11 mouse cellular contexts compared by ENCODE assay signal in the genomic region with DNA sequence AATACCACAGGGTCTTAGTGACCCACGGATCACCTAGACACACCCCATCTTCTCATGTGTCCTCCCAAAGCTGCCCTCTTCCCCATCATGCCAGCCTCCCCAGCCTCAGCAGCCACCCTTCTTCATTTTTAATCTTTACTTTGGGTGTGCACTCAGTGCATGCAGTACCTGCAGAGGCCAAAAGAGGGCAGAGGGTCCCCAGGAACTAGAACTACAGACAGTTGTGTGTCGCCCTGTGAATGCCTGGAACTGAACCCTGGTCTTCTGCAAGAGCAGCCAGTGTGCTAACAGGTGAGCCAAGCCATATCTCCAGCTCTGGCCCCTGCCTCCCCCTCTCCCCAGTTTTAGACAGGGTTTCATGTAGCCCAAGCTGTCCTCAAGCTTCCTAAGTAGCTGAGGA. TPM values are rescaled to one million over a fixed set of nuclear protein-coding genes. Genes with fewer than 3 reads are reported as not detected.
DNase-seq lines count a peak whose midpoint lies in the region; ATAC-seq and TF ChIP-seq lines count a peak whose summit lies in the region.
"Had no signal": no experiment of that assay in that cellular context is flagged by ENCODE, and none has a peak within 500 bp of the region (broad histone marks: within the 10 kb centered on the region; RNA-seq: fewer than 3 reads in every experiment).

No protein-coding gene starts in this region.

- H3K4me3 ChIP-seq in gastrocnemius, adult 2 months, result no peak overlapping the region
- no peak overlapping the region for H3K4me3 ChIP-seq in midbrain, embryonic 14.5 days (replicated peaks; ENCODE audit: low read depth, low read length)
- H3K4me3 ChIP-seq in midbrain, embryonic 16.5 days (ENCODE audit: low read depth, low read length), result no peak overlapping the region
- no peak overlapping the region for H3K4me3 ChIP-seq in embryonic facial prominence, embryonic 10.5 days
- H3K4me3 ChIP-seq in forebrain, embryonic 16.5 days (replicated peaks; ENCODE audit: low read length), result no peak overlapping the region
- H3K4me3 ChIP-seq: intestine, embryonic 15.5 days; limb, embryonic 15.5 days had no signal

- H3K9me3 ChIP-seq in midbrain, embryonic 14.5 days (ENCODE audit: control insufficient read depth, low read length), result no peaks in the 10 kb centered on the region
- no peaks in the 10 kb centered on the region for H3K9me3 ChIP-seq in midbrain, embryonic 16.5 days (replicated peaks; ENCODE audit: control insufficient read depth, low read length, poor library complexity, severe bottlenecking)
- peaks cover 7% of the 10 kb centered on the region; the same call in 1 of the 2 replicates for H3K9me3 ChIP-seq in embryonic facial prominence, embryonic 10.5 days
- H3K9me3 ChIP-seq in forebrain, embryonic 16.5 days (ENCODE audit: control insufficient read depth, low read length), result no peaks in the 10 kb centered on the region
- H3K9me3 ChIP-seq: intestine, embryonic 15.5 days; limb, embryonic 15.5 days had no signal

- H3K27me3 ChIP-seq in midbrain, embryonic 14.5 days (ENCODE audit: control insufficient read depth, insufficient read depth, low read length), result no peaks in the 10 kb centered on the region
- H3K27me3 ChIP-seq in midbrain, embryonic 16.5 days (ENCODE audit: control insufficient read depth, insufficient read depth, low read depth, low read length), result no peaks in the 10 kb centered on the region
- no peaks in the 10 kb centered on the region for H3K27me3 ChIP-seq in embryonic facial prominence, embryonic 10.5 days (replicated peaks; ENCODE audit: low read depth, poor library complexity, severe bottlenecking)
- H3K27me3 ChIP-seq in forebrain, embryonic 16.5 days (replicated peaks; ENCODE audit: control insufficient read depth, insufficient read depth, low read length), result no peaks in the 10 kb centered on the region
- H3K27me3 ChIP-seq: intestine, embryonic 15.5 days; limb, embryonic 15.5 days had no signal

- H3K27ac ChIP-seq in gastrocnemius, adult 2 months, result no peak overlapping the region
- no peak overlapping the region for H3K27ac ChIP-seq in midbrain, embryonic 14.5 days (replicated peaks; ENCODE audit: low read depth, low read length)
- H3K27ac ChIP-seq in midbrain, embryonic 16.5 days (ENCODE audit: low read length), result no peak overlapping the region
- H3K27ac ChIP-seq in embryonic facial prominence, embryonic 10.5 days (replicated peaks), result no peak overlapping the region
- H3K27ac ChIP-seq in forebrain, embryonic 16.5 days (ENCODE audit: low read length), result no peak overlapping the region
- H3K27ac ChIP-seq: intestine, embryonic 15.5 days; limb, embryonic 15.5 days had no signal

- TF ChIP-seq CTCF in gastrocnemius, adult 2 months (IDR thresholded peaks at IDR 0.05), result peak; percentile 57

- peaks cover 86% of the 10 kb centered on the region for H3K36me3 ChIP-seq in midbrain, embryonic 14.5 days (ENCODE audit: control insufficient read depth, insufficient read depth, low read length)
- peaks cover 72% of the 10 kb centered on the region for H3K36me3 ChIP-seq in midbrain, embryonic 16.5 days (ENCODE audit: control insufficient read depth, insufficient read depth, low read length)
- peaks cover 96% of the 10 kb centered on the region for H3K36me3 ChIP-seq in embryonic facial prominence, embryonic 10.5 days (replicated peaks)
- H3K36me3 ChIP-seq in forebrain, embryonic 16.5 days (ENCODE audit: control insufficient read depth, insufficient read depth), result peaks cover 42% of the 10 kb centered on the region

- DNase-seq in gastrocnemius, adult 2 months, result no peak
- no peak for DNase-seq in gastrocnemius, postnatal 14 days
- peak; percentile 15 for DNase-seq in midbrain, embryonic 14.5 days
- DNase-seq in embryonic facial prominence, embryonic 10.5 days (ENCODE audit: low spot score), result peak; percentile 28
- peak; percentile 17 to 50 for DNase-seq in spleen, postnatal 10 days (ENCODE audit: low spot score in 2 of 2)
- DNase-seq in left cerebral cortex, adult 18-20 months (ENCODE audit: low spot score in 2 of 2), result no peak
- DNase-seq: cerebellum, postnatal 10 days had no signal

- H3K4me1 ChIP-seq in midbrain, embryonic 14.5 days (ENCODE audit: control insufficient read depth, insufficient read depth, low read length), result no peaks in the 10 kb centered on the region
- H3K4me1 ChIP-seq in midbrain, embryonic 16.5 days (ENCODE audit: control insufficient read depth, insufficient read depth, low read length), result no peaks in the 10 kb centered on the region
- H3K4me1 ChIP-seq in embryonic facial prominence, embryonic 10.5 days, result no peaks in the 10 kb centered on the region
- H3K4me1 ChIP-seq in forebrain, embryonic 16.5 days (replicated peaks; ENCODE audit: control insufficient read depth, insufficient read depth, low read length), result no peaks in the 10 kb centered on the region
- H3K4me1 ChIP-seq: intestine, embryonic 15.5 days; limb, embryonic 15.5 days had no signal

- H3K9ac ChIP-seq in midbrain, embryonic 14.5 days (replicated peaks; ENCODE audit: low read length), result no peak overlapping the region
- H3K9ac ChIP-seq in midbrain, embryonic 16.5 days (ENCODE audit: low read depth, low read length), result no peak overlapping the region
- H3K9ac ChIP-seq in forebrain, embryonic 16.5 days (replicated peaks; ENCODE audit: low read depth, low read length), result no peak overlapping the region
- H3K9ac ChIP-seq: intestine, embryonic 15.5 days; limb, embryonic 15.5 days had no signal

- ATAC-seq in midbrain, embryonic 14.5 days (ENCODE audit: low FRiP score, low TSS enrichment), result no peak
- ATAC-seq in midbrain, embryonic 16.5 days, result no peak
- no peak for ATAC-seq in forebrain, embryonic 16.5 days
- ATAC-seq: intestine, embryonic 15.5 days had no signal

- intact Hi-C loops in gastrocnemius, adult 2 months (cut with DNase I), result loop anchor here (5.0 kb wide), 1 partner anchor 55 kb away; no protein-coding TSS in a partner anchor
- intact Hi-C loops in gastrocnemius, postnatal 14 days (cut with DNase I; ENCODE audit: low total_unique reads), result no loop called here

- H3K4me2 ChIP-seq in midbrain, embryonic 14.5 days (ENCODE audit: low read length), result no peak overlapping the region
- H3K4me2 ChIP-seq in midbrain, embryonic 16.5 days (ENCODE audit: low read length), result no peak overlapping the region
- no peak overlapping the region for H3K4me2 ChIP-seq in forebrain, embryonic 16.5 days (ENCODE audit: low read length)
- H3K4me2 ChIP-seq: intestine, embryonic 15.5 days; limb, embryonic 15.5 days had no signal

- WGBS in midbrain, embryonic 14.5 days, result 83% methylated on average over 2 of the region's 2 CpGs
- 74% methylated on average over 2 of the region's 2 CpGs for WGBS in midbrain, embryonic 16.5 days
- 64% methylated on average over 2 of the region's 2 CpGs for WGBS in embryonic facial prominence, embryonic 10.5 days
- 84% methylated on average over 2 of the region's 2 CpGs for WGBS in forebrain, embryonic 16.5 days

RNA-seq across cellular contexts. Expression of gene Mydgf, which starts 13.1 kb away (rescaled TPM):
- 10 to 100 TPM; 17.0 to 17.7 TPM for total RNA-seq in gastrocnemius, adult 2 months (2021)
- 10 to 100 TPM; 23.4 to 26.4 TPM for total RNA-seq in gastrocnemius, postnatal 14 days (2021)
- polyA plus RNA-seq in midbrain, embryonic 14.5 days (2014; fragmentation: Nextera tagmentation; extraction: Ambion mirVana), result 55.1 and 57.5 TPM in 2 replicates
- polyA plus RNA-seq in midbrain, embryonic 16.5 days (2015; fragmentation: Nextera tagmentation; extraction: Ambion mirVana), result 65.7 and 71.5 TPM in 2 replicates
- polyA plus RNA-seq in embryonic facial prominence, embryonic 10.5 days (2016; fragmentation: Nextera tagmentation; extraction: Ambion mirVana), result 71.0 and 71.3 TPM in 2 replicates
- 10 to 100 TPM; 38.8 to 40.9 TPM for total RNA-seq in left cerebral cortex, adult 18-20 months (2021)
- 54.2 and 63.8 TPM in 2 replicates for polyA plus RNA-seq in forebrain, embryonic 16.5 days (2015; fragmentation: Nextera tagmentation; extraction: Ambion mirVana)

RNA-seq across cellular contexts. Expression of gene Dpp9, which starts 21.8 kb away (rescaled TPM):
- 10 to 100 TPM; 34.0 to 43.2 TPM for total RNA-seq in gastrocnemius, adult 2 months (2021)
- total RNA-seq in gastrocnemius, postnatal 14 days (2021), result 10 to 100 TPM; 20.8 to 22.0 TPM
- 22.3 and 26.7 TPM in 2 replicates for polyA plus RNA-seq in midbrain, embryonic 14.5 days (2014; fragmentation: Nextera tagmentation; extraction: Ambion mirVana)
- 24.2 and 25.4 TPM in 2 replicates for polyA plus RNA-seq in midbrain, embryonic 16.5 days (2015; fragmentation: Nextera tagmentation; extraction: Ambion mirVana)
- 48.3 and 50.2 TPM in 2 replicates for polyA plus RNA-seq in embryonic facial prominence, embryonic 10.5 days (2016; fragmentation: Nextera tagmentation; extraction: Ambion mirVana)
- total RNA-seq in left cerebral cortex, adult 18-20 months (2021), result 10 to 100 TPM; 59.7 to 69.5 TPM
- polyA plus RNA-seq in forebrain, embryonic 16.5 days (2015; fragmentation: Nextera tagmentation; extraction: Ambion mirVana), result 32.1 and 32.3 TPM in 2 replicates

RNA-seq across cellular contexts. Expression of gene Tnfaip8l1, which starts 34.6 kb away (rescaled TPM):
- under 1 TPM; 0.25 to 0.43 TPM for total RNA-seq in gastrocnemius, adult 2 months (2021)
- total RNA-seq in gastrocnemius, postnatal 14 days (2021), result 1 to 10 TPM; 3.5 TPM
- 8.5 and 10.5 TPM in 2 replicates for polyA plus RNA-seq in midbrain, embryonic 14.5 days (2014; fragmentation: Nextera tagmentation; extraction: Ambion mirVana)
- 10.5 and 10.8 TPM in 2 replicates for polyA plus RNA-seq in midbrain, embryonic 16.5 days (2015; fragmentation: Nextera tagmentation; extraction: Ambion mirVana)
- polyA plus RNA-seq in embryonic facial prominence, embryonic 10.5 days (2016; fragmentation: Nextera tagmentation; extraction: Ambion mirVana), result 10.3 and 11.7 TPM in 2 replicates
- total RNA-seq in left cerebral cortex, adult 18-20 months (2021), result 1 to 10 TPM; 6.8 to 7.9 TPM
- 10.1 and 10.2 TPM in 2 replicates for polyA plus RNA-seq in forebrain, embryonic 16.5 days (2015; fragmentation: Nextera tagmentation; extraction: Ambion mirVana)

RNA-seq across cellular contexts. Expression of gene Sema6b, which starts 56.7 kb away (rescaled TPM):
- total RNA-seq in gastrocnemius, adult 2 months (2021), result 1 to 10 TPM; 1.9 to 3.2 TPM
- total RNA-seq in gastrocnemius, postnatal 14 days (2021), result 10 to 100 TPM in 1 of 2 experiments, 1 to 10 TPM in 1; 9.8 to 12.1 TPM
- 16.4 and 18.2 TPM in 2 replicates for polyA plus RNA-seq in midbrain, embryonic 14.5 days (2014; fragmentation: Nextera tagmentation; extraction: Ambion mirVana)
- 13.2 and 14.4 TPM in 2 replicates for polyA plus RNA-seq in midbrain, embryonic 16.5 days (2015; fragmentation: Nextera tagmentation; extraction: Ambion mirVana)
- polyA plus RNA-seq in embryonic facial prominence, embryonic 10.5 days (2016; fragmentation: Nextera tagmentation; extraction: Ambion mirVana), result 1.0 and 1.1 TPM in 2 replicates
- 100 to 1,000 TPM; 116 to 117 TPM for total RNA-seq in left cerebral cortex, adult 18-20 months (2021)
- 10.1 and 10.7 TPM in 2 replicates for polyA plus RNA-seq in forebrain, embryonic 16.5 days (2015; fragmentation: Nextera tagmentation; extraction: Ambion mirVana)

RNA-seq across cellular contexts. Expression of gene Fem1a, which starts 59.8 kb away (rescaled TPM):
- 100 to 1,000 TPM; 165 to 176 TPM for total RNA-seq in gastrocnemius, adult 2 months (2021)
- 100 to 1,000 TPM; 101 to 117 TPM for total RNA-seq in gastrocnemius, postnatal 14 days (2021)
- polyA plus RNA-seq in midbrain, embryonic 14.5 days (2014; fragmentation: Nextera tagmentation; extraction: Ambion mirVana), result 16.9 and 21.4 TPM in 2 replicates
- polyA plus RNA-seq in midbrain, embryonic 16.5 days (2015; fragmentation: Nextera tagmentation; extraction: Ambion mirVana), result 15.5 and 18.2 TPM in 2 replicates
- 12.5 and 13.2 TPM in 2 replicates for polyA plus RNA-seq in embryonic facial prominence, embryonic 10.5 days (2016; fragmentation: Nextera tagmentation; extraction: Ambion mirVana)
- 10 to 100 TPM; 29.9 to 31.9 TPM for total RNA-seq in left cerebral cortex, adult 18-20 months (2021)
- polyA plus RNA-seq in forebrain, embryonic 16.5 days (2015; fragmentation: Nextera tagmentation; extraction: Ambion mirVana), result 23.4 and 24.5 TPM in 2 replicates

Comparison
In these comparisons a context has a peak if more than half of its experiments do, and no peak if none do; other contexts are left out.
1. DNase-seq: peak in midbrain, embryonic 14.5 days (single experiment), embryonic facial prominence, embryonic 10.5 days (single experiment) and spleen, postnatal 10 days (2 of 2); none in gastrocnemius, adult 2 months (single experiment), gastrocnemius, postnatal 14 days (single experiment) and left cerebral cortex, adult 18-20 months (0 of 2).